Mouse (Mus musculus) fibroblast of lung, adult 2 months (primary cell): ENCODE measurements around the gene Chfr.
"Not testable (repeated sequence)": the region's sequence is repeated elsewhere in the genome, so short reads cannot be mapped to it uniquely, and the experiment has no call there.

Experiments used
- DNase-seq: peaks from one replicate; pipeline ENCODE4 v3.0.0-alpha.2; 2011; ENCODE audit warnings: low read depth

Chfr gene

DNA sequence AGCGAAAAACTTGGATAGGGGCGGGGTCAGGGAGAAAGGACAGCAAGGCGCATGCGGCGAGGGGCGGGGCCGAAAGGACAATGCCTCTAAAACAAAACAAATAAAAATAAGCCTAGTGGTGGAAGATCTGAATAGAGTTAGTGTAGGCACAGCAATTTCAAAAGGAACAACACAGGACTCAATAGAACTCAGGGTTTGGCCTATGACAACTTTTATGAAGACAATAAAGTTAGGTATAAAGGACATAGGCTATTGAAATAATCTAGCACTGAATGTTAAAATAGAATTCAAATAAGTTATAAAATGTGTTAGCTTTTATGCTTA, 27.4 kb upstream of the Chfr start:
- no peak for DNase-seq

DNA sequence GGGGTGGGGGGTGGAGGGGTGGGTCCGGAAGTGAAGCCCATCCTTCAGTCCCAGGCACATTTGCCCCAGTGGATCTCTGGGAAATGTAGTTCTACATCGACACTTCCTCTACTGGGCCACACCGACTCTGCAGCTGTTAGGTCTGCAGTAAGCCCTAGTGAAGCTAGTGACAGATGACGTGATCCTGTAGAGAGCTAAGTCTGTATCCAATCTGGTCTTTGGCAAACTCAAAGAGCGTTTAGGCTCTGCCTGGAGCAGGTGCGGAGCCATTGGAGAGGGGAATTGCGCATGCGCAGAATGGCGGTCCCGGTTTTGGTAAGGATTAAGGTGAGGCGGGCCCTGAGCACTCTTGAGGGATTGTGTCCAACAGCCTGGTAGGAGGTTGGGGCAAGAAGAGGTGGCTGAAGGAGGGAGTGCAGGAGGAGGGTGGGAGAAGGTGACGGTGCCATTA, 25.6 kb upstream of the Chfr start, which contains the start of gene Zfp605:
Zfp605 (plus strand) TSS at position 102 of the 451 bp plus-strand sequence.
- DNase-seq, result peak; percentile 44

DNA sequence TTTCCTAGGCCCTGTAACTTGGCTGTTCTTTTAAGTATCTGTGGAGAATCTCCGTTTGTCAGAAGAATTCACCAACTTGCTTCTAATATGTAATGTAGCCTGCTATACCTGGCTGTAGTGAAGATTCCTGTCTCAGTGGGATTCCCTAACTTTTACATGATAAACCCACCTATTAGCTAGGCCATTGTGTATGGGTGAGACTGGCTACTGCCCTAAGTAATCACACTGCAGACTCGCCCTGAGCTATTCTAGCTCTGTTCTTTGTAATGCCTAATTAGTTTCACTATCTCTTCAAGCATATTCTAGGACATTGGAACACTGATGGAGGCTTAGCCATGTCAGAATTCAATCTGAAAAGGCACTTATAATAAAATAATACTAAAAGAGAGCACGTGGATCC, 13.3 kb upstream of the Chfr start:
- not testable (repeated sequence) for DNase-seq

DNA sequence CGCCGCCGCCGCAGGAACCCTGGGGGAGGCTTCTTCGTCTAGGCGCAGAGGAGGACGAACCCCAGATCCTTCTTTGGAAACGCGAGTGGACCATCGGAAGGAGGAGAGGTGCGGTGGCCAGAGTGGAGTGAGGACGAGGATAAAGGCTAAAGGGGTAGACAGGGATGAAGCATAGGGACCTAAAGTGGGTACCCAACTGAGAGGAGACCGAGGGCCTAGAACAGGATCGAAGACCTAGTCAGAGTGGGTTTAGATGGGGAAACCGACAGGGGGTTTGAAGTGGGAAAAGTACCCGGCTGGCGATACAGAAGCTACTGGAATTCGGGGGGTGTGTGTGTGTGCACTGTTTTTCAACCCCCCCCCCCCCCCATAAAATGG, 434 bp downstream of the Chfr start:
- DNase-seq, result no peak

DNA sequence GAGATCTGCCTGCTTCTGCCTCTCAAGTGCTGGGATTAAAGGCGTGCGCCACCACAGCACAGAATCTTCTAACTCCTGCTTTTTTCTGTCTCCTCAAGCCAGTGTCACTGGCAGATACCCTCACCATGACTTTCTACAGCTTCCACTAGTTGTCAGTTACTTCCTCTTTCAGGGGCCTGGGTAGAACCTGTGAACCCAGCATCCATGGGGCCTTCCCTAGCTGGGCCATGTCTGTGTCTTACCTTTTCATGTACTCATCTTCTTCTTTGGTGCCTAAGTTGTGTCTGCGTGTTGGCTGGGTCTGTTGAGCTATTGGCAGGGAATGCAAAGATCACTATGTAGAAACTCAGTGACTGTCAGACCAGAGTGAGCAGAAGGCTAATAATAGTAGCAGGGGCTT, 2.2 kb downstream of the Chfr start:
- no peak for DNase-seq

DNA sequence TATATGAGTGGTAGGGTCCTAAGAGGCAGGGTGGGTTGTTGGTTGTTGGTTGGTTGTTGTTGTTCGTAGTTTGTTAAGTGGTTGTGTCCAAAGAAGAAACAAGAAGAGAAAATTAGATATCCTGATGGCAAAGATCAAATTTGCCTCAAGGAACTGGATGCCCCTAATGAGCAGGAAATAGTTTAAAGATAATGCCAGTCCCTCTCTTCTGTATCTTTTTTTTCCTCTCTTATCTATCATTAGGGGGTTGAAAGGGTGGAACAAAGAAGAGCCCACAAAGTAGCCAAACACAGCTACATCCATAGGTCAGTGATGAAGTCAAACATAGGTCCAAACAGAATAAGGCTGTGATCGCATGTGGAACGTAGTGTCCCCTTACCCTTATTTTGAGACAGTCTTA, 3.7 kb downstream of the Chfr start:
- no peak for DNase-seq

DNA sequence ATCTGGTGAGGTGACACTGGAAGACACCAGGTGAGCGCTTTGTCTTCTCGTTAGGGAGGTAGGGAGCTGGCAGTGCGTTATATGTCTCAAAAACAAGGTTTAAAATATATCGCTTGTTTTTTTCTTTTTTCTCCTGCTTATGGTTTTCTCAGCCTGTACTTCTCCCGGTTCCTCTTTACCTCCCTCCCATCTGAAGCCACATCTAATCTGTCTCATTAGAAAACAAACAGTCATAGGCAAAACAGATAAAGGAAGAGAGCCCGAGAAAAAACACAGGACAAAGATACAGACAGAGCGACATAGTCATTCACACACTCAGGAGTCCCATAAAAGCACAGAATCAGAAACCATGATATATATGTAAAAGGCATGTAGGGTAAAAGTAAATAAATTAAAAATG, 4.8 kb downstream of the Chfr start:
- no peak for DNase-seq

DNA sequence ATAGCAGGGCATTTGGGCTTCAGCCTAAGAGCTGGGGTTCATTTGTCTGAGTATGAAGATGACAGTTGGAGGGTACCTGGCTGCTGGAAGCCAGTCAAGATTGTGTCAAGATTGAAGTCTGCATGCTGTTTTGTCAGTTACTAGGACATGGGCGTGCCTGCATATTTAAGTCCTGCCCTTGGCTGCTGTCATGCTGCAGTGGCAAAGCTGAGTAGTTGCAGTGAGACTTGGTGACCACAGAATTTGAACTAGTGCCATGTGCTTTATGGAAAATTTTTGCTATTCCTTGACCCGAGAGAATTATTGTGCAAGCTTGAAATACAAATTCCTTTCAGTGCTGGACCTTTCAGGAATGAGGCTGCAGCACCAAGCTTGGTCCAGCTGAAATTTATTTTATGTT, 6.7 kb downstream of the Chfr start:
- DNase-seq, result peak; percentile 68

DNA sequence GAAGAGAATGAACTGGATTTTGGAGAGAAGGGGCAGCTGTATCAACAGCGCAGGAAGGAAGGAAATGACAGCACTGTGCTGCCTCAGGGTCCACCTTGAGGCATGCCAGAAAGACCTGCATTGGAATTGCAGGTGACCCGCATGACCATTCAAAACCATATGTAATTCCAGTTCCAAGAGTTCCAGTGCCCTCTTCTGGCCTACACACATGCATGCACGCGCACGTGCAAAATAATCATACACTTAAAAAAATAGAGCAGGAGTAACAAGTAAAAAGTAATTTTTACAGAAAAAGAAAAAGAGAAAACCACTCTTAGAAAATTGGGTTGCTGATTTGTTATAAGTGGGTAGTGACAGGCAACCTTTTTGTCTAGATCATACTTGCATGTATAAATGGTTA, 7.4 kb downstream of the Chfr start:
- DNase-seq, result no peak

DNA sequence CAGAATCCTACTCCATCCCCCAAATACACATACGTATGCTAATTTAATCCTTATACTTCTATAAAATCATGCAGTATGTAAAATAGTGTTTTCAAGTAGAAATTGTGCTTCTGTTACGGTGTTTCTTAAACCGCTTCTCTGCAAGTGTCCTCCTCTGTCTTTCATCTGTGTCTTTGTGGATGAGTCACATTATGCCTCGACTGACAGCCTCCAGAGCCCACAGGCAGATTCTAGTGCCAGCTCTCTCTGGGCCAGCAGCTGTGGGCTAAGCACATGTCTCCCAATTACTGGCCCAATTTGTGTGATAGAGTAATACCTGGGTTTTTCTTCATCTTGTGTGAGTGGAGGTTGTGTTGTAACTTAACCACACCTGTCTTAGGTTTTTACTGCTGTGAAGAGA, 33.7 kb downstream of the Chfr start:
- DNase-seq, result no peak

DNA sequence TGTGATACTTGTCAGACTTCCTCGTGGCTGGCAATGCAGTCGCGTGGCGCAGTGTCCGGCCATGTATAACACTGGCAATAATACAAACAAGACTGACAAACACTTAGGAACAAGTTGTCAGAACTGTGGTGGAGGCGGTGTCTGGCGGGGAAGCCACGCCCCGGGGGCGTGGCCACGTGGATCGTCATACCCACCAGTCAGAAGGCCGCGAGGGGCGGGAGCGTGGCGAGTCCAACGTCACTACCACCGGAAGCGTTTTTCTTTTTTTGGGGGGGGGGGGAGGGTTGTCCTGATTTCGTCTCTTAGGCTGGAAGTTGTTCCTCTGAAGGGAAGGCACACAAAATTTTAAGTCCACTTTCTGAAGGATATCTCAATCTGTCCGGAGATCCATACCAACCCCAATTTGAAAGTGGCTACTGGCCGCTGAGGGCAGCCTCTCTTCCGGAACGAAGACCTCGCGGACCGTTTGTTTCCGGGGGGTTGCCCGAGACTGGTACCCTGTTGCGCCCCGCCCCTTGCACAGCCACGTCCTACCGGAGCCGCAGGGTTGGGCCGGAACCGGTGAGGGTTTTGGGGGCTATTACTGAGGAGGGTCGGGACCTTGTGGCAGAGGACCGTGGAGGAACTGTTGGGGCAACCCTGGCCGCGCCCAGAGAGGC, 40.8 kb downstream of the Chfr start, which contains the start of gene Golga3:
Golga3 (plus strand) TSS at position 340 of the 659 bp plus-strand sequence.
- peak; percentile 94 for DNase-seq

DNA sequence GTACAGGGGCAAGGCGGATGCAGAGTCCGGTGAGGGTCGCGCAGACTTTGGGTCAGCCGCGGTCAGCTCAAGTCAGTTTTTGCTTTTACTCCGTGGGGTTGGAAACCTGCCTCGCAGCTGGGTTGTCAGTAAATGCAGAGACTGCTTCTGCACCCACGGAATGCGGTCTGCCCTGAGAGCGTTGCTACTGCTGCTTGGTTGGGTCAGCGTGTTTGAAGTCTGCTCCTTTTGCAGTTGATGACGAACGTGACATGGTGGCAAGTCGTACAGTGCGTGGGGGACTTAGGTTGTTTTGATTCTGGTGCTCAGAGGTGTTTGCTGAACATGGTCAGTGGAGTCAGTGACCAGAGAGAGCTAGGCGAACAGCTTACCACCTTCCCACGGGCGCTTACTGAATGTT, 41.4 kb downstream of the Chfr start:
- peak; percentile 24 for DNase-seq

DNA sequence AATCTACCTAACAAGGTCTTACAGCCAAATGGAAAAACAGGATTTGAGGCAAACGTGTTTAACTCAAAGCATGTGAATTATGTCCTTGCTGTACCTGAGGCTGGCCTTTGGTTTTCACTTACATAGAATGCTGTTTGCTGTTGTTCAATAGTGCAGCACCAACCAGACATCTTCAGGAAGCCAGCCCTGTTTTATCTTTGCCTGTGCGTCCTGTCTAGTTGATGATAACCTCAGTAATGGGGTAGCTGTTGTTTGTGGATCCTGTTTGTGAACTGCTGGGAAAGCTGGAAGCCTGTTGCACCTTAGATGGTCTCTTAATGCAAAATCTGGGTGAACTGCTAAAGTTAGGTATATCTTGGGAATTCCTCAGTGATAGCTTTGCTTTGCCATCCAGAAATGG, 43.0 kb downstream of the Chfr start:
- no peak for DNase-seq

DNA sequence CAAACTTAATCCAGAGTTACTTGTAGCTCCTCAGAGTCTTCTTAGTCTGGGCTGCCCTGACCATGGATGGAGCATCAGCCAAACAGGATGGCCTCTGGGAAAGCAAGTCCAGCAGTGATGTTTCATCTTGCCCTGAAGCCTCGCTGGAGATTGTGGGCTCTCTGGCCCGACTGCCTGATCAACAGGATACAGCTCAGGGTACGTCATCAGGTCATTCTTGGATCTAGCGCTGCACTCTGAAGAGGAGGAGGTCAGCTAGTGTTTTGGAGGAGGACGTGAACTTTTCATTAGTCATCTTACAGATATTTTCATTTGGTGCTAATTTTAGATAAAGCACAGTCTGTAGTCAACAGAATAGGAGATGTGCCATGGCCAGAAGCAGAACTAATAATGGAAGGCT, 46.1 kb downstream of the Chfr start:
- peak; percentile 44 for DNase-seq

DNA sequence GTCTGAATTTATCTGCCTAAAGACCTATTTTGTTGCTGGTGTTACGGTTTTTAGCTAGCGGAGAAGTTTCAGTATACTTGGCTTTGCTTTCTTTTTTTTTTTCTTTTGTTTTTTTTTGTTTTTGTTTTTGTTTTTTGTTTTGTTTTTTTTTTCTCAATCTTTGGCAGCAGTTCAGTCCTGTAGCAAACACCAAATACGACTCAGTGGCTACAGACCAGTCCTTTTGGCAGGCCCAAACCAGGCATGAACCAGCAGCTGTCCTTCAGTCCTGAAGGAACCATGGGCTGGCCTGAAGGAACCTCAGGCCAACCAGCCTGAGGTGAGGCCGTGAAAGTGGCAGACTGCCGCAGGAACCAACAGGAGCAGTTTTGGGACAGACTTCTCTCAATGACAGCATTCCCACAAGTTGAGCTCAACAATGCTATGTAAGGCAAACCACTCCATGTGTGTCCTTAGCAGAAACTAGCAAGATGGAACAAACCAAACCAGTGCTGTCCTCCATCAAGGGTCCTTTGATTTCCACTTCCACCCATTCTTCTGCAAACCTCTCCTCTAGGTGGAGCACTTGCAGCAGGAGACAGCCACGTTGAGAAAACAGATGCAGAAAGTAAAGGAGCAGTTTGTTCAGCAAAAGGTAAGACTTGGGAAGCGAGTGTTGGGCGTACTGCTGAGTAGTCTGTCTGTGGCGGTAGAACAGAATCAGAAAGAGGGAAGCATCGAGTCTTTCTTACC, 67.7 kb downstream of the Chfr start:
- no peak for DNase-seq

DNA sequence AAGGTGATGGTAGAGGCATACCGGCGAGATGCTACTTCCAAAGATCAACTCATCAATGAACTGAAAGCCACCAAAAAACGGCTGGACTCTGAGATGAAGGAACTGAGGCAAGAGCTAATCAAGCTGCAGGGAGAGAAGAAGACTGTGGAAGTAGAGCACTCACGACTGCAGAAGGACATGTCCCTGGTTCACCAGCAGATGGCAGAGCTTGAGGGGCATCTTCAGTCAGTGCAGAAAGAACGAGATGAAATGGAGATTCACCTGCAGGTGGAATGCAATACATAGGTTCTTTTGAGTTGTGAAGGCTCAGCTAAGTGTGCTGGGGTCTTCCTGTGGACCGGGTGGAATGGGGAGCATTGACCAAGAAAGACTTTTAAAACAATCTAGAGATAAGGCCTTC, 69.1 kb downstream of the Chfr start:
- no peak for DNase-seq

DNA sequence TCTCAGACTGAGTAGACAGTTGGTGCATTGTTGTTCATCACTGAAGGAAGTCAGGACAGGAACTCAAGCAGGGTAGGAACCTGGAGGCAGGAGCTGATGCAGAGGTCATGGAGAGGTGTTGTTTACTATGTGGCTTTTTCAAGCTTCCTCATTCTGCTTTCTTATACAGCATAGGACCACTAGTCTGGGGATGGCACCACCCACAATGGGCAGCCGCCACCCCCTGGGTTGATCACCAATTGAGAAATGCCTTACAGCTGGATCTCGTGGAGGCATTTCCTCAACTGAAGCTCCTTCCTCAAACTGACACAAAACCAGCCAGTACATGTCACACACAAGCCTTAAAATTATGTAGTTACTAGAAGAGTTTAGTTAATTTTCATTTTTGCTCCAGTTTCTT, 75.7 kb downstream of the Chfr start:
- no peak for DNase-seq

DNA sequence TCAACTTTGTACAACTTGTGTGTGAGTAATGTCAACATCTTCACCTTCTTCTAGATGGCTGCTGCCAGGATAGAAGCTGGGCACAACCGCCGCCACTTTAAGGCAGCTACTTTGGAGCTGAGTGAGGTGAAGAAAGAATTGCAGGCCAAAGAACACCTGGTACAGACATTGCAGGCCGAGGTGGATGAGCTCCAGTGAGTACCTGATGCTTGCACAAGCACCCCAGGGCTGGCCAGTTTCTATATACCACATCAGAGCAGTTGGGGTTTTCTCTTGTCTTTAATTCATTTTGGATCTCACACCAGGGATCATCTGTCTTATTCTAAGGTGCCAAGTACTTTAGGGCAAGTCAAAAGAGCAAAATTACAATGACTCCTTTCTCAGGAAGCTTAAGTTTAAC, 81.1 kb downstream of the Chfr start:
- DNase-seq, result no peak

DNA sequence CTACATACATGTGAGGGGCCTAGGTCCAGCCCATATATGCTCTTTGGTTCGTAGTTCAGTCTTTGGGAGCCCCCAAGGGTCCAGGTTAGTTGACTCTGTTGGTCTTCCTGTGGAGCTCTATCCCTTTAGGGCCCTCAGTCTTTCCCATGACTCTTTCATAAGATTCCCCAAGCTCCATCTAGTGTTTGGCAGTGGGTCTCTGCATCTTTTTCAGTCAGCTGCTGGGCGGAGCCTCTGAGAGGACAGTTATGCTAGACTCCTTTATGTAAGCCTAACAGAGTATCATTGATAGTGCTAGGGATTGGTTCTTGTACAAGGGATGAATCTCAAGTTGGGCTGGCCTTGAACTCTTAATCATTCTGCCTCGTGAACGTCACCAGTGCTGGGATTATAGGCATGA, 84.7 kb downstream of the Chfr start:
- DNase-seq, result no peak
